Mouse (Mus musculus) stomach, postnatal 0 days (tissue): Measurements from ENCODE around the gene Plxna2. TPM values are rescaled to one million over a fixed set of nuclear protein-coding genes. Genes with fewer than 3 reads are reported as not detected.

ENCODE experiments used
- ATAC-seq: fragments of 200-750 bp; cut with Nextera tagmentation; 2 replicates; pipeline ENCODE4 v1.8.0; 2017; ENCODE audit not compliant: low FRiP score, low TSS enrichment
- DNase-seq: peaks from one replicate; pipeline ENCODE4 v3.0.0-alpha.2; 2016; ENCODE audit warnings: low spot score
- H3K27ac ChIP-seq: fragments of 300-500 bp; sonication (generic); replicated peaks from 2 replicates; pipeline ENCODE4 v1.5.1; 2014; ENCODE audit warnings: mild to moderate bottlenecking, control low read depth
- H3K27me3 ChIP-seq: fragments of 300-500 bp; sonication (generic); 2 replicates; pipeline ENCODE4 v1.6.1; 2014; ENCODE audit warnings: low read length; ENCODE audit not compliant: control insufficient read depth, insufficient read depth
- H3K36me3 ChIP-seq: fragments of 300-500 bp; sonication (generic); 2 replicates; pipeline ENCODE4 v1.6.1; 2014; ENCODE audit warnings: low read length, mixed read lengths; ENCODE audit not compliant: control insufficient read depth, insufficient read depth
- H3K4me1 ChIP-seq: fragments of 300-500 bp; sonication (generic); replicated peaks from 2 replicates; pipeline ENCODE4 v1.6.1; 2014; ENCODE audit warnings: antibody characterized with exemption; ENCODE audit not compliant: control insufficient read depth, insufficient read depth
- H3K4me2 ChIP-seq: fragments of 300-500 bp; sonication (generic); replicated peaks from 2 replicates; pipeline ENCODE4 v1.6.1; 2014; ENCODE audit warnings: low read depth, mild to moderate bottlenecking, control low read depth, moderate library complexity
- H3K4me3 ChIP-seq: fragments of 300-500 bp; sonication (generic); 2 replicates; pipeline ENCODE4 v1.5.1; 2014; ENCODE audit warnings: low read depth, low read length, control low read depth
- H3K9ac ChIP-seq: fragments of 300-500 bp; sonication (generic); 2 replicates; pipeline ENCODE4 v1.6.1; 2014; ENCODE audit warnings: mild to moderate bottlenecking, low read length, control low read depth, mixed read lengths
- H3K9me3 ChIP-seq: fragments of 300-500 bp; sonication (generic); 2 replicates; pipeline ENCODE4 v1.6.1; 2016; ENCODE audit warnings: low read length; ENCODE audit not compliant: control insufficient read depth
- CTCF ChIP-seq: IDR thresholded peaks from 2 replicates; pipeline ENCODE4 v1.5.1; 2016; ENCODE audit warnings: antibody characterized with exemption, low read depth, mild to moderate bottlenecking, moderate library complexity
- EP300 ChIP-seq: optimal IDR thresholded peaks from 2 replicates; pipeline ENCODE3; 2016; ENCODE audit warnings: antibody characterized with exemption
- WGBS: fragments of 180-500 bp; shearing (Covaris S2); extraction: QIAGEN DNeasy Blood & Tissue Kit; methylation state at CpG from one replicate; pipeline ENCODE4 v1.1.7; 2014; 5-methylcytosine and 5-hydroxymethylcytosine counted together
- polyA plus RNA-seq: library from polyadenylated mRNA; unstranded; fragments of >200 nt; fragmentation: Nextera tagmentation; extraction: Ambion mirVana; gene quantifications from 2 replicates; pipeline ENCODE4 v1.2.1, GENCODE M21; 2015

Gene Plxna2
- polyA plus RNA-seq, 1 experiment from 2014 or later: 3.5 TPM

DNA sequence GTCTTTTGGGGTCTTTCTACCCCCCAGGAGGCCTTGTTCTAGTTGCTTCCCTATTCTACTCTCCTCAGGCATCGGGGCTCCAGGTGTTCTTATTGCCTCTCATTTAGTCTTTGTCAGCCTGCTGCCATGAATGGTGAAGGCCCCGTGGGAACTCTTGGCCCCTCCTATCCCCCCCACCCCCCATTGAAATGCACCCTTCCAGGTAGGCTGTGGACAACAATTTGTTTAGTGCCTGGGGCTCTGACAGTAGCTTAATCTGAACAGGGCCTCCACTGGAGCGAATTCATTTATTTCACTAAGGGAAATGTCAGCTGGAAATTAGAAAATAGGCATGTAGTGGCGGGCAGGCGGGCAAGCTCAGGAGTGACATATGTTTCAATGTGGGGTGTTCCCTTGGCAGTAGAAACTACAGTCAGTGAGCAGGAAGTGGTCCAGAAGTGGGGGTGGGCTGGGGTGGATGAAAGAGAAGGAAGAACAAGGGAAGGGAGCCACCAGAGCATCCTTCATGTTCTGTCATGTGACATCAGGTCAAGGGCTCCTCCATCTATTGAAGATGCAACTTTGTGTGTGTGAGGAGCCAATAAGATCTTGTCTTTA lies 162.9 kb downstream of the Plxna2 start:
- no peaks in the 10 kb centered on the region for H3K4me1 ChIP-seq
- TF ChIP-seq EP300: no peak
- no peak for TF ChIP-seq CTCF
- ATAC-seq (no peak), DNase-seq (no peak)
- no peak overlapping the region for H3K27ac ChIP-seq
- H3K9me3 ChIP-seq: no peaks in the 10 kb centered on the region
- H3K4me3 ChIP-seq: no peak overlapping the region
- H3K4me2 ChIP-seq: no peak overlapping the region
- no peaks in the 10 kb centered on the region for H3K27me3 ChIP-seq
- 79% methylated on average over 5 of the region's 5 CpGs for WGBS
- peaks cover 6% of the 10 kb centered on the region for H3K36me3 ChIP-seq
- H3K9ac ChIP-seq: no peak overlapping the region

DNA sequence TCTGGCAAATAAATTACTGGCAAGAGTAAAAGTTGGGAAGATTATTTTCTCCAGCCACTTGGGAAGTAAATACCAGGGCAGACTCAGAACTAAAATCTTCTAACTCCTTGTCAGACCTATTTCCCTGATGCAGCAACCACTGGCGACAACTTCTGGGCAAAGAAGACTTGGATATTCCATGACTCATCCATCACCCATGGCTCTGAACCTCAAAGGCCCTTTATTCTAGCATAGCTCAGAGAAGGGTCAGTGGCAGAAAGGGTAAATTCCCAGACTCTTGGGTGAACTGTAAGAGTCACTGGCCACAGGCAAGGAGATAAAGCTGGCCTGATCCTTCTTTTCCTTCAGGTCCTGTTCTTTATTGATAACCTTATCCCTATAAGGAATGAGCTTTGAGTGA lies 163.5 kb downstream of the Plxna2 start:
- ATAC-seq (no peak), DNase-seq (no peak)
- WGBS: 81% methylated on average over 1 of the region's 1 CpGs
- Histone ChIP-seq H3K4me3 (no peak overlapping the region), H3K27me3 (no peaks in the 10 kb centered on the region), H3K4me2 (no peak overlapping the region), H3K9me3 (no peaks in the 10 kb centered on the region), H3K9ac (no peak overlapping the region), H3K36me3 (peaks cover 13% of the 10 kb centered on the region), H3K4me1 (no peaks in the 10 kb centered on the region), H3K27ac (no peak overlapping the region)
- TF ChIP-seq EP300 (no peak), CTCF (no peak)

DNA sequence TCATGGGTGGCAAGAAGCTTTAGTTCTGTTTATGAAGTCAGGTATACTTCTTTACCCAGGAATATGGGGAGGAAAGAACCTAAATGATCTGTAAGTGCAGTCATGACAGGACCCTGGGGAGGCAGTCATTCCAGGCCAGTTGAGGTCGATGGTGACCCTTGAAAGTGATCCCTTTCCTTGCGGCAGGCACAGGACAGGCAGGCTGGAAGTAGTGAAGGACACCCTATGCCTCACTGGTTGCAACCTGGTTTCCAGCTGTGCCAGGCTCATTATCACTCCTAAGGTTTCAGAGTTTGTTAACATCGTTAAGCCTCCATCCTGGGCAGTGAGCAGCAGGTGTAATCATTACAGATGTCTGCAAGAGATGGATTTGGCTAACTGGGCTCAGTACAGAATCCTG lies 164.3 kb downstream of the Plxna2 start:
- ATAC-seq (no peak), DNase-seq (no peak)
- Histone ChIP-seq H3K9ac (no peak overlapping the region), H3K36me3 (peaks cover 13% of the 10 kb centered on the region), H3K27ac (no peak overlapping the region), H3K4me3 (no peak overlapping the region), H3K4me2 (no peak overlapping the region), H3K27me3 (no peaks in the 10 kb centered on the region), H3K9me3 (no peaks in the 10 kb centered on the region), H3K4me1 (no peaks in the 10 kb centered on the region)
- WGBS: 70% methylated on average over 3 of the region's 3 CpGs
- TF ChIP-seq EP300 (no peak), CTCF (no peak)

DNA sequence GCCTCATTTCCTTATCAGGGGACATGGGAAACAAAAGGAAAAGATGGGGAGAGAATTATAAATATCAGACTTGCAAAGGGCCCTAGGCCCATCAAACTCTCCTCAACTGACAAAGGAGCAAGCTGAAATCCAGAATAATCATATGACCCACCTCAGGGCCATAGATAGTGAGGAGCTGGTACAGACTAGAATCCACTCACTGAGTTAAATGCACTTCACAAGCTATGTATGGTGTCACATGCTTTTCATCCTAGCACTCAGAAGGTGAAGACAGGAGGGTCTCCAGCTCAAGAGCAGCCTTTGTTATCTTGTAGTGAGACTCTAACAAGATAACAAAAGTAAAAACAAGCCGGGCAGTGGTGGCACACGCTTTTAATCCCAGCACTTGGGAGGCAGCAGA lies 169.6 kb downstream of the Plxna2 start:
- WGBS: 87% methylated on average over 2 of the region's 2 CpGs
- DNase-seq (no peak), ATAC-seq (no peak)
- no peak overlapping the region for H3K4me2 ChIP-seq
- H3K4me3 ChIP-seq: no peak overlapping the region
- H3K27me3 ChIP-seq: no peaks in the 10 kb centered on the region
- no peaks in the 10 kb centered on the region for H3K4me1 ChIP-seq
- H3K9ac ChIP-seq: no peak overlapping the region
- H3K27ac ChIP-seq: no peak overlapping the region
- TF ChIP-seq EP300 (no peak), CTCF (no peak)
- H3K36me3 ChIP-seq: peaks cover 10% of the 10 kb centered on the region; the same call in 1 of the 2 replicates
- no peaks in the 10 kb centered on the region for H3K9me3 ChIP-seq

DNA sequence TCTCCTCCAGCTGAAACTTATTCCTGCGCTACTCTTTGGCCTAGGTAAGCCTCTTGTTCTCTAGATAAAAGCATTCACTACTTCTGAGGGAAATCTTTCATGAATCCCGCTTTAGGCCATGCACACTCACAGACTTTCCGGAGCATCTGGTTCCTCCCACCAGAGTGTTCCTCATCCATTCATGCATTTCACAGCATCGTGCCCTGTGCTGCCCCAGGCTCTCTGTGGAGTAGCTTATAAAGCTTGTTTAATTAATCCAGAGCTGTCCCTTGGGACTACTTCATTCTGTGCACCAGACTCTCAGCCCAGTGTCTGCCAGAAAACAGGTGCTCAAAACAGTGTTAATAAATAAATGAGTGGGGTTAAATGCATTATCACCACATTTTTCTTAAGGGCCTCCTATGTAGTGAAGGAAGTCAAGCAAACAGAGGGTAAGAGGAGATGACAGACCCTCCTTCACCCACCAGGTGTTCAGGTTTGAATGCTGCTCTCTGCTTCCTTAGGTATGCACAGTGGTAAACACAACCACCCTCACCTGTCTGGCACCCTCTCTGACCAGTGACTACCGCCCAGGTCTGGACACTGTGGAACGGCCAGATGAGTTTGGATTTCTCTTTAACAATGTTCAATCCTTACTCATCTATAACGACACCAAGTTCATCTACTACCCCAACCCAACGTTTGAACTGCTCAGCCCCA lies 175.4 kb downstream of the Plxna2 start:
- no peak for ATAC-seq
- Histone ChIP-seq H3K9me3 (no peaks in the 10 kb centered on the region), H3K4me3 (no peak overlapping the region), H3K27ac (no peak overlapping the region), H3K9ac (no peak overlapping the region), H3K36me3 (peaks cover 3% of the 10 kb centered on the region; the same call in 1 of the 2 replicates), H3K4me1 (no peaks in the 10 kb centered on the region), H3K27me3 (no peaks in the 10 kb centered on the region), H3K4me2 (no peak overlapping the region)
- no peak for DNase-seq
- 77% methylated on average over 8 of the region's 8 CpGs for WGBS
- no peak for TF ChIP-seq EP300
- TF ChIP-seq CTCF: no peak

DNA sequence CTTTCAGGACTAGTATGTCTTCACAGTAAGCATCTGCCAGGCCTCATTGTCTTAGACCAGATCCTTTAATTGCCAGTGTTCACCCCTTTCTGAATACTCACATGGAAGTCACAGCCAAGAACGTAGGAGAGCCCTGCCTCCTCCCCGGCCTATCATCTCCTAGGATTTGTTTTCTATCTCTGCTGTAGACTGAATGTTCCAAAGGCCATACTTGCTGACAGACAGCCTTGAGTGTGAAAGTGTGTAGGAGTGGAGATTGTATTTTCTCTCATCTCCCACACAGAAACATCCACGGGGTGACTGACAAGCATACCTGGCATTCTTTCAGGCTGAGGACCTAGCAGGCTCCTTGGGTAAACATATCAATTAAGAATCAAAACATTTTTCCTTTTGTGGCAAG lies 177.3 kb downstream of the Plxna2 start:
- no peak for ATAC-seq
- no peak overlapping the region for H3K9ac ChIP-seq
- WGBS: 65% methylated on average over 3 of the region's 3 CpGs

More for the DNA sequence above, 177.3 kb downstream of the Plxna2 start:
- no peak overlapping the region for H3K4me2 ChIP-seq
- no peak overlapping the region for H3K4me3 ChIP-seq
- peaks cover 7% of the 10 kb centered on the region; the same call in 1 of the 2 replicates for H3K36me3 ChIP-seq
- no peak overlapping the region for H3K27ac ChIP-seq
- H3K27me3 ChIP-seq: no peaks in the 10 kb centered on the region
- TF ChIP-seq EP300: no peak
- no peaks in the 10 kb centered on the region for H3K4me1 ChIP-seq
- DNase-seq: no peak
- H3K9me3 ChIP-seq: no peaks in the 10 kb centered on the region
